Mouse (Mus musculus): ENCODE measurements at regions not wholly inside any gene's neighbourhood (a gene's known extent, or its start where the extent isn't known, plus 50 kb on each side); places are given as distances from the start of the nearest gene placed in this dataset.

- TF ChIP-seq CTCF (IDR thresholded peaks at IDR 0.05), result no peak
- TF ChIP-seq EP300 (IDR thresholded peaks at IDR 0.05), result no peak
These were observed 5024.1 kb upstream of the Gm7489 start for GRCm38 (mm10) chr15:48860627-48861026.
